Mouse (Mus musculus) induced T-regulatory cell, adult 2 months (primary cell): ENCODE data around the gene Gm7534.

Source experiments
- DNase-seq: peaks from one replicate; pipeline ENCODE4 v3.0.0-alpha.2; 2012; ENCODE audit warnings: low read depth

Gene Gm7534

DNA sequence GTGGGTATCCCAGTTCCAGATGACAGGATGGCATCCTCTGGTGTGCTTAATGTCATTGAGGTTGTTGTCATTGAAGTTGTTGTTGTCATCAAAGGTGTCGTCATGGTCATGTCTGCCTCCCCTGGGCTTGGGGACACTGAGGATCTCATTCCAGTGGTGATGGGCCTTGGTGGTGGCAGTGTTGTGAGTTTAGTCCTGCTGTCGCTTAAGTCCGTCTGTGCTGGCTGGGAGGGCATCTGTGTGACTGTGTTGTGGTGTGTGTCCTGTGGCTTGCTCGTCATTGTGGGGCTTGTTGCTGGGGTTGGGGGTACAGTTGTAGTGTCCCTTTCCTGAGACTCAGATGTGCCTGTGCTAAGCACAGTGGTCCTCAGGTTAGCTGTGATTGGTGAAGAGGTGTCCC lies at the start of gene Gm7534:
TSS of gene Gm7534 (minus strand) at position 101 of the 400 bp plus-strand sequence.
- DNase-seq, result no peak

- DNase-seq, result no peak
Measured at GRCm38 (mm10) chr4:134252131-134252910, 49.5 kb upstream of the Gm7534 start.

DNA sequence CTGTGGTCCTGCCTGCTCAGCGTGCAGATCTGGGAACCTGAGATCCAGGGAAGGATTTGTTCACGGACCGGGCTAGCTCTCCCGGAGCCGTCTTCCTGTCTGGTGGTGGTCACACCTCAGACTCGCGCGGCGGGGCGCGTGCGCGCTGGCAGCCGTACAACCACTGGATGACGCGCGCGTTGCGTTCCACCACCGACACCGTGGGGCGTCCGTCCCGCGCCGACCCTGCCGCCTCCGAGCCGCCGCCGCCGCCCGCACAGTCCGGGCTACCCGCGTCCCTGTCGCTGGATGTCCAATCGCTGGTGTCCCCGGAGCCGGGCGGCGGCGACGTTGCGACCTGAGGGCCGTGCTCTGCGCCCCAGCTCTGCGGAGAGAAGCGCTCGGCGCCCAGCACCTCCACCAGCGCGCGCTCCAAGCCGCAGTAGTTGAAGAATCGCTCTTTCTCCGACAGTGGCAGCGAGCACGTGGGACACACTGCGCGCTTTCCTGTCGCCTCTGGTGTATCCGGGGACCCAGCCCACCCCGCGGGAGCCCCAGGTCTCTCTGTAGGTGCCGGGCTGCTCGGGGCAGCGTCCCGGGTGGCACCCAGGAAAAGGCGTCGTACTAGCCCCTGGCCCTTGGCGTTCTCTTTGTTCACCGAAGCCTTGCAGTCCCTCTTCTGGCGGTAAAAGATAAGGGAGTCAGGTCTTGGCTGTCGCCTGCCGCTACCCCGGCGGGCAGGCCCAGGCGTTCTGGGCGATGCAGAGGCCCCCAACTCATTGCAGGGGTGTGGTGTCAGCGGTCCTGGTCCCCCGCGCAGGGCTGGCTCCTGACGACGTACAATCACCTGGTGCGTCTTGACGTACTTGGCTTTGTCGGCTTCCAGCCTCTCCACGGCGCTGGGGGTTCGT lies 48.7 kb upstream of the Gm7534 start:
- peak; percentile 57 for DNase-seq

- no peak for DNase-seq
Measured at GRCm38 (mm10) chr4:134250930-134251240, 48.1 kb upstream of the Gm7534 start.

- DNase-seq, result no peak
Measured at GRCm38 (mm10) chr4:134250116-134250929, 47.5 kb upstream of the Gm7534 start.

- peak; percentile 82 for DNase-seq
Measured at GRCm38 (mm10) chr4:134249651-134250050, 46.8 kb upstream of the Gm7534 start.

- DNase-seq, result no peak
Measured at GRCm38 (mm10) chr4:134246719-134247258, 44.0 kb upstream of the Gm7534 start, which contains the start of gene Gm30191. TSS of gene Gm30191 (plus strand) at chr4:134246935.

DNA sequence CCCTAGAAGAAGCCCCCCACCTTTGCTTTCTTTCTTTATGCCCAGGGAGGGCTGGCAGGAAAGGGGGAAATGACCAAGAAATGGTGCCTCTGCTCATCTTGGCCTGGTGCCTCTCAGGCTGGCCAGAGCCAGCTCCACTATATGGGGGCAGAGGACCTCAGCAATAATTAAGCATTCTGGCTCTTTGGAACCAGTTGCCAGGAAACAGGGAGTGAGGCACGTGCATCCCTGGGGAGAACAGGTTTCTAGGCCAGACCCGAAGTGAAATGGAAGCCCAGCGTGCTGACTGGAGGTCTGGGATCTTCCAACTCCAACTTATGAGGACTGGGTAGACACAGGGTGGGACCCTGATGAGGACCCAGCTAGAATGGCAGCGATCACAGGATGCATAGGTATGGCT lies 43.5 kb upstream of the Gm7534 start:
- no peak for DNase-seq

GRCm38 (mm10) chr4:134245148-134245843 lies 42.5 kb upstream of the Gm7534 start, which contains the start of gene Zfp593:
TSS of gene Zfp593 (minus strand) at chr4:134245592.
- peak; percentile 97 for DNase-seq

GRCm38 (mm10) chr4:134243516-134244250 lies 40.9 kb upstream of the Gm7534 start, which contains the start of gene E130218I03Rik:
TSS of gene E130218I03Rik (plus strand) at chr4:134243662.
- no peak for DNase-seq

DNA sequence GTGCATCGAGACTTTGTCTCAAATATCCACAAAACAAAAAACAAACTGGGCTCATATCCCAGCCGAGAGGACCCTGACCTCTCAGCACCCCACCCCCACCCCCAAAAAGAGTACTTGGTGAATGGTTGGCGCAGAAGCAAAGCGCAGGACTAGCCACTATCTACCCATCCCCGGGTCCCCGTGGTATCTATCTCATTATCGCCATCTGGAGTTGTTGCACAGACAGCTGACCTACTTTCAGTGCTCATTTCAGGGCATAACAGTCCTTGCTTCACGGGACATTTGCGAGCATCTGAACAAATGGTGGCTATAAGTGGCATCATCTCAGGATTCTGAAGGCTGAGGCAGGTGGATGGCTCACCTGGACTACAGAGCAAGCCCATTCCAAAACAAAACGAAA lies 35.9 kb upstream of the Gm7534 start:
- no peak for DNase-seq

GRCm38 (mm10) chr4:134238279-134238651 lies 35.5 kb upstream of the Gm7534 start, which contains the start of gene Cnksr1:
TSS of gene Cnksr1 (minus strand) at chr4:134238399.
- DNase-seq, result no peak

DNA sequence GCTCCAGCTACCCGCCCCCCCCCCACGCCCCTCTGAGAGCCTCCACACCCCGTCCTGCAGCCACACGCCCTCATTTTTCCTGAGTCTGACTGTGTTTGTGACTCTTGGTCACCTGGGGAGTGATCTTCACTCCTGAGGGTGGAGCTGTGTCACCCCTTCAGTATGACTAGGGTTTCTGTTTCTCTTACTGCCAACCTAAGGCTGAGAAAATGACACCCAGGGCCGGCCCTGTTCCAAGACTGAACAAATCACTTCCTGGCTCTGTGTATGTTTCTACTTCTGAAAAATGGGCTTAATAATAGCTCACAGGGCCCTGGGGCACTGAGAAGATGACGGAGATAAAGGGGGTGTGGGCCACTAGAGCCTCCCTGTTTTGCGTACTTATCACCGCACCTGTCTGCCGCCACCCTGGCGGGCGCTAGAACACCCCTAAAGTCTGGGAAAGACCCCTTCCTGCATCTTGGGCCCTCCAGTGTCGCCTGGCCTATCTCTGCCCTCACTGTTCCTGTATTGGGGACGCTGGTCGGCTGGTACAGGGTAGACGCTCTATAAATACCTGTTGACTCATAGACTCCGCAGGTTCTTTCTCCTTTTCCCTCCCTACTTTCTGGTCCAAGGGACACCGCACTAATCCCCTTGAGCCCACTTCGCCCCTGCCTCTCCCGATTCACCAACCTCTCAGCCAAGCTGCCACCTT lies 34.9 kb upstream of the Gm7534 start:
- DNase-seq, result no peak

DNA sequence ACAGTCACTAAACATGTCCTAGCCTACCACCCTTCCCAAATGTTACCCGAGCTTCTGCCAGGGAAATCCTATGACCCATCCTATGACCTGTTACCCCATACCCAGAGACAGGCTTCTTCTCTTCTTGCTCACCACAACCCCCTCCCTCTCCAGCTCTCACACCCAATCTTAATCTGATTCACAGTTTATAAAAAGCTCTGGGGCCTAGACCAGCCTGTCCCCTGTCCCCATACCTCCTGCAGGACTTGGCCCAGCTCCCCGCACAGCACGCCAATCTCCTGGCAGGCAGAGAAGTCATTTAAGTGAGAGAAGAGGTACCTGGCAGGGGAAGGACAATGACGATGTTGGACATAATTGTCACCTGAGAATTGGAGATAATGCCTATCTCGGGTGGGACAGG lies 32.1 kb upstream of the Gm7534 start:
- DNase-seq, result no peak

DNA sequence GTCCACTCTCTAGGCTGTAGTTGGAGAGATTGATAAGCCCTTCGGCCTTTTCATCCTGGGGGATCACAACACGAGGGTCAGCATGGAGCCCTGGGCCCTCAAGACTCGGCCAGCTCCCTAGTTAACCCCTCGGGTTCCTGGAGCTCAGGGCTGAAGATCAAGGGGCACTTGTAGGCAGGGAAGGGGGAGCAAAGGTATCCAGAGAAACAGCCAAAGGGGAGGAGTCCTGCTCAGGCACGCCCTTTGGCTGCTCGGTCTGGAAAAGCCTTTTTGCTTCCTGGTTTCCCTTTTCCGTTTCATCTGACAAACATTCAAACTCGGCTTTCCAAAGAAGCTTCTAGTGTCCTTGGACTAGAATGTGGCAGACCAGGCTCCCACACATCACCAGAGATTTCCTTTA lies 27.6 kb upstream of the Gm7534 start:
- DNase-seq, result no peak

DNA sequence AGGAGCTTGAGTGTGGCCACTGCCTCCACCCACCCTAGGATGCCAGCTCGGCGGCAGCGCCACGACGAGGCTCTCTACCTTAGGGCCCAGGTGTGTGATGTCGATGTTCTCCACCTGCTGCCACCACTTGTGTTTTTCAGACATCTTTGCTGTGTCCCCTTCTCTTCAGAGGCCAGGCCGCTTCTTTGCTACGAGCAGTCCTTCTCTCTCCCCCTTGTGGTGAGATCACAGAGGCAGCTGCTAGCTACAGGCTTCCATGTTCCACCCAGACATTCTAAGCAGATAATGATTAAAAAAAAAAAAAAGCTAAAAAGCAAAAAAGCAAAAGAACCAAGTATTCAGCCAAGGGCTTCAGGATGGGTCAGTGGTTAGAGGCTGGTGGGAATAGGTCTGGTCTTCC lies 24.4 kb upstream of the Gm7534 start, which contains the start of gene Catsper4:
TSS of gene Catsper4 (minus strand) at position 190 of the 400 bp plus-strand sequence.
- DNase-seq, result no peak

DNA sequence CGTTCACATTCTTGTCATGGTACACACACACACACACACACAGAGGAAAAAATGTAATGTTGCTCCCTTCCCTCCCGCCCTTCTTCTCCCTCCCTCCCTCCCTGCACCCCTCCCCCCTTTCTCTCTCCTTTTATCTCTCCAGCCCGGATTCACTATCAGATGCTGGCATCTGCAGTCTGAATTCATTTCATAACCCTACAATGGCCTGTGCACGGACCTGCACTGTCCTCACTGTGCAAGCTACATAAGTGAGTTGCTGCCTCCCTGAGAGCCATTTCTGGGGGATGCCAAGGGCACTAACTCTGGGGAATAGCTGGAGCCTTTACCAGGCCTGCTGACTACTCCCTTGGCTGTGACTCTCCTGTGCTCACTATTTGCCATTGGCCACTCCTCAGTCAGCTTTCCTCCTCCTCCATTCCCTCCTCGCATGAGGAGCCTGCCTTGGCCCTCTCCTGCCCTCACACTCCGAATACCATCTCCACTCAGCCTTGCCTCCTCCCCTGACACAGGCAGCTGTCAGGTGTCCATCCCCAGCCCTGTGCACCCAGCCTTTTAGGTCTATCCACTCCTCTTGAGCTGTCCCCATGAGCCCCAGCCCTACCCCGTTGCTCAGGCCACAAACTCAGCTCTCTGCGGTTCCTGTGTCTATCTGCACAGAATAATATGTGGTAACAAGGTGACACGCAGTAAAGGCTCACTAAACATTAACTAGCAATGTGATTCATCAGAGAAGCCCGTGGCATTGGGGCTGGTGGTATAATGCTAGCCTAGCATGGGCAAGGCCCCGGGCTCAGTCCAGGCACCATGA lies 20.2 kb upstream of the Gm7534 start:
- no peak for DNase-seq

GRCm38 (mm10) chr4:134206488-134207053 lies 3.8 kb upstream of the Gm7534 start:
- DNase-seq, result no peak
